Mouse (Mus musculus) heart, embryonic 14.5 days (tissue): ENCODE measurements around the gene Rpgrip1l. TPM values are rescaled to one million over a fixed set of nuclear protein-coding genes. Genes with fewer than 3 reads are reported as not detected.

Experiments
- ATAC-seq: fragments of 200-750 bp; cut with Nextera tagmentation; 2 replicates; pipeline ENCODE4 v1.8.0; 2017; ENCODE audit warnings: low read depth, moderate TSS enrichment; ENCODE audit not compliant: insufficient number of reproducible peaks, insufficient read depth, low FRiP score
- H3K27ac ChIP-seq, 2 experiments: fragments of 200-500 bp in 1 of 2; fragments of 300-500 bp in 1 of 2; sonication (generic) in 1 of 2; replicated peaks in 1 of 2; 2 replicates each; pipeline ENCODE4 v1.5.1; 2012 to 2014; ENCODE audit warnings: low read depth in 2 of 2, low read length in 2 of 2, control low read depth in 1 of 2, mild to moderate bottlenecking in 1 of 2, mixed read lengths in 1 of 2; ENCODE audit not compliant: control insufficient read depth in 1 of 2, insufficient read depth in 1 of 2
- H3K27me3 ChIP-seq: fragments of 300-500 bp; sonication (generic); 2 replicates; pipeline ENCODE4 v1.6.1; 2014; ENCODE audit warnings: mild to moderate bottlenecking, low read length, control low read depth; ENCODE audit not compliant: control insufficient read depth, insufficient read depth
- H3K36me3 ChIP-seq: fragments of 300-500 bp; sonication (generic); 2 replicates; pipeline ENCODE4 v1.6.1; 2014; ENCODE audit warnings: mild to moderate bottlenecking, control low read depth, low read length, mixed read lengths; ENCODE audit not compliant: control insufficient read depth, insufficient read depth
- H3K4me1 ChIP-seq, 2 experiments: fragments of 200-500 bp in 1 of 2; fragments of 300-500 bp in 1 of 2; sonication (generic) in 1 of 2; 2 replicates each; pipeline ENCODE4 v1.6.1; 2012 to 2014; ENCODE audit warnings: low read length in 2 of 2, control low read depth in 1 of 2, mixed read lengths in 1 of 2; ENCODE audit not compliant: control insufficient read depth in 2 of 2, insufficient read depth in 2 of 2
- H3K4me2 ChIP-seq: fragments of 300-500 bp; sonication (generic); 2 replicates; pipeline ENCODE4 v1.6.1; 2014; ENCODE audit warnings: mild to moderate bottlenecking, low read length
- H3K4me3 ChIP-seq, 2 experiments: fragments of 200-500 bp in 1 of 2; fragments of 300-500 bp in 1 of 2; sonication (generic) in 1 of 2; 2 replicates each; pipeline ENCODE4 v1.5.1; 2012 to 2014; ENCODE audit warnings: low read length in 2 of 2, mild to moderate bottlenecking in 2 of 2, control low read depth in 1 of 2, low read depth in 1 of 2, moderate library complexity in 1 of 2; ENCODE audit not compliant: control insufficient read depth in 1 of 2, insufficient read depth in 1 of 2
- H3K9ac ChIP-seq: fragments of 300-500 bp; sonication (generic); 2 replicates; pipeline ENCODE4 v1.6.1; 2014; ENCODE audit warnings: mild to moderate bottlenecking, low read length
- H3K9me3 ChIP-seq: fragments of 300-500 bp; sonication (generic); 2 replicates; pipeline ENCODE4 v1.6.1; 2016; ENCODE audit warnings: low read length, control low read depth; ENCODE audit not compliant: control insufficient read depth
- WGBS: fragments of 180-500 bp; shearing (Covaris S2); extraction: QIAGEN DNeasy Blood & Tissue Kit; methylation state at CpG from one replicate; pipeline ENCODE4 v1.1.7; 2014; 5-methylcytosine and 5-hydroxymethylcytosine counted together
- polyA plus RNA-seq: library from polyadenylated mRNA; unstranded; fragments of >200 nt; fragmentation: Nextera tagmentation; extraction: Ambion mirVana; gene quantifications from 2 replicates; pipeline ENCODE4 v1.2.1, GENCODE M21; 2014

Gene Rpgrip1l
- polyA plus RNA-seq, 1 experiment from 2014 or later: 9.9 TPM

- no peaks in the 10 kb centered on the region for H3K36me3 ChIP-seq
- no peaks in the 10 kb centered on the region for H3K27me3 ChIP-seq
- no peaks in the 10 kb centered on the region; the same call in 1 of the 2 replicates for H3K9me3 ChIP-seq
- H3K27ac ChIP-seq: no peak overlapping the region
- 66% methylated on average over 6 of the region's 6 CpGs for WGBS
- H3K4me1 ChIP-seq: no peaks in the 10 kb centered on the region
- no peak overlapping the region for H3K9ac ChIP-seq
- no peak overlapping the region for H3K4me2 ChIP-seq
- H3K4me3 ChIP-seq: no peak overlapping the region
- no peak for ATAC-seq
Measured at GRCm38 (mm10) chr8:91170152-91170551, 142.9 kb downstream of the Rpgrip1l start.

Other genes with a start within 250 kb of the Rpgrip1l start
- 21.1 and 22.6 TPM in 2 replicates for gene Rbl2, start 243.2 kb downstream of the Rpgrip1l start, polyA plus RNA-seq
- 47.0 and 53.9 TPM in 2 replicates for gene Aktip, start 113.3 kb downstream of the Rpgrip1l start, polyA plus RNA-seq
- gene Fto, start 263 bp upstream of the Rpgrip1l start, polyA plus RNA-seq: 71.5 and 76.3 TPM in 2 replicates